Mouse (Mus musculus): ENCODE results near the gene Zfp704. TPM values are rescaled to one million over a fixed set of nuclear protein-coding genes. Genes with fewer than 3 reads are reported as not detected.

Gene Zfp704
- 2.1 TPM for polyA plus RNA-seq (2014; fragmentation: Illumina TruSeq; extraction: RNeasy Lipid Tissue Mini Kit (QIAGEN cat#74804); ENCODE audit: low read depth, low replicate concordance)

GRCm38 (mm10) chr3:9609581-9610341, at the start of gene Zfp704:
TSS of gene Zfp704 (minus strand) at chr3:9610085.

